Mouse (Mus musculus) heart, embryonic 14.5 days (tissue): Measurements from ENCODE around the gene Negr1. TPM values are rescaled to one million over a fixed set of nuclear protein-coding genes. Genes with fewer than 3 reads are reported as not detected.

Experiments
- ATAC-seq: fragments of 200-750 bp; cut with Nextera tagmentation; 2 replicates; pipeline ENCODE4 v1.8.0; 2017; ENCODE audit warnings: low read depth, moderate TSS enrichment; ENCODE audit not compliant: insufficient number of reproducible peaks, insufficient read depth, low FRiP score
- H3K27ac ChIP-seq, 2 experiments: fragments of 200-500 bp in 1 of 2; fragments of 300-500 bp in 1 of 2; sonication (generic) in 1 of 2; replicated peaks in 1 of 2; 2 replicates each; pipeline ENCODE4 v1.5.1; 2012 to 2014; ENCODE audit warnings: low read depth in 2 of 2, low read length in 2 of 2, control low read depth in 1 of 2, mild to moderate bottlenecking in 1 of 2, mixed read lengths in 1 of 2; ENCODE audit not compliant: control insufficient read depth in 1 of 2, insufficient read depth in 1 of 2
- H3K27me3 ChIP-seq: fragments of 300-500 bp; sonication (generic); 2 replicates; pipeline ENCODE4 v1.6.1; 2014; ENCODE audit warnings: mild to moderate bottlenecking, low read length, control low read depth; ENCODE audit not compliant: control insufficient read depth, insufficient read depth
- H3K36me3 ChIP-seq: fragments of 300-500 bp; sonication (generic); 2 replicates; pipeline ENCODE4 v1.6.1; 2014; ENCODE audit warnings: mild to moderate bottlenecking, control low read depth, low read length, mixed read lengths; ENCODE audit not compliant: control insufficient read depth, insufficient read depth
- H3K4me1 ChIP-seq, 2 experiments: fragments of 200-500 bp in 1 of 2; fragments of 300-500 bp in 1 of 2; sonication (generic) in 1 of 2; 2 replicates each; pipeline ENCODE4 v1.6.1; 2012 to 2014; ENCODE audit warnings: low read length in 2 of 2, control low read depth in 1 of 2, mixed read lengths in 1 of 2; ENCODE audit not compliant: control insufficient read depth in 2 of 2, insufficient read depth in 2 of 2
- H3K4me2 ChIP-seq: fragments of 300-500 bp; sonication (generic); 2 replicates; pipeline ENCODE4 v1.6.1; 2014; ENCODE audit warnings: mild to moderate bottlenecking, low read length
- H3K4me3 ChIP-seq, 2 experiments: fragments of 200-500 bp in 1 of 2; fragments of 300-500 bp in 1 of 2; sonication (generic) in 1 of 2; 2 replicates each; pipeline ENCODE4 v1.5.1; 2012 to 2014; ENCODE audit warnings: low read length in 2 of 2, mild to moderate bottlenecking in 2 of 2, control low read depth in 1 of 2, low read depth in 1 of 2, moderate library complexity in 1 of 2; ENCODE audit not compliant: control insufficient read depth in 1 of 2, insufficient read depth in 1 of 2
- H3K9ac ChIP-seq: fragments of 300-500 bp; sonication (generic); 2 replicates; pipeline ENCODE4 v1.6.1; 2014; ENCODE audit warnings: mild to moderate bottlenecking, low read length
- H3K9me3 ChIP-seq: fragments of 300-500 bp; sonication (generic); 2 replicates; pipeline ENCODE4 v1.6.1; 2016; ENCODE audit warnings: low read length, control low read depth; ENCODE audit not compliant: control insufficient read depth
- WGBS: fragments of 180-500 bp; shearing (Covaris S2); extraction: QIAGEN DNeasy Blood & Tissue Kit; methylation state at CpG from one replicate; pipeline ENCODE4 v1.1.7; 2014; 5-methylcytosine and 5-hydroxymethylcytosine counted together
- polyA plus RNA-seq: library from polyadenylated mRNA; unstranded; fragments of >200 nt; fragmentation: Nextera tagmentation; extraction: Ambion mirVana; gene quantifications from 2 replicates; pipeline ENCODE4 v1.2.1, GENCODE M21; 2014

Gene Negr1
- polyA plus RNA-seq, 1 experiment from 2014 or later = 2.4 TPM

- WGBS = 58% methylated on average over 4 of the region's 4 CpGs
- Histone ChIP-seq H3K27me3 (no peaks in the 10 kb centered on the region), H3K4me2 (no peak overlapping the region), H3K9ac (no peak overlapping the region), H3K4me1 (peaks cover 0 to 6% of the 10 kb centered on the region in 2 experiments; a peak in 2 of 4 replicates), H3K9me3 (no peaks in the 10 kb centered on the region), H3K4me3 (no peak overlapping the region), H3K36me3 (no peaks in the 10 kb centered on the region), H3K27ac (no peak overlapping the region)
- ATAC-seq = no peak
Measured at GRCm38 (mm10) chr3:156890986-156891385, 329.4 kb downstream of the Negr1 start.

GRCm38 (mm10) chr3:156895322-156895721 lies 333.7 kb downstream of the Negr1 start:
- H3K36me3 ChIP-seq = no peaks in the 10 kb centered on the region
- no peak overlapping the region for H3K9ac ChIP-seq
- H3K4me1 ChIP-seq = peaks cover 0 to 6% of the 10 kb centered on the region in 2 experiments; a peak in 2 of 4 replicates
- WGBS = 34% methylated on average over 4 of the region's 4 CpGs
- no peak overlapping the region for H3K4me3 ChIP-seq
- H3K27me3 ChIP-seq = no peaks in the 10 kb centered on the region
- H3K4me2 ChIP-seq = no peak overlapping the region
- H3K9me3 ChIP-seq = no peaks in the 10 kb centered on the region
- H3K27ac ChIP-seq = no peak overlapping the region
- ATAC-seq = no peak

- Histone ChIP-seq H3K4me1 (peaks cover 0 to 6% of the 10 kb centered on the region in 2 experiments; a peak in 2 of 4 replicates), H3K27me3 (no peaks in the 10 kb centered on the region), H3K9me3 (no peaks in the 10 kb centered on the region), H3K36me3 (no peaks in the 10 kb centered on the region), H3K4me3 (no peak overlapping the region), H3K4me2 (no peak overlapping the region), H3K27ac (no peak overlapping the region), H3K9ac (no peak overlapping the region)
- no peak for ATAC-seq
- 76% methylated on average over 4 of the region's 4 CpGs for WGBS
Measured at GRCm38 (mm10) chr3:156896106-156896505, 334.5 kb downstream of the Negr1 start.

GRCm38 (mm10) chr3:156896552-156896951 lies 335.0 kb downstream of the Negr1 start:
- 72% methylated on average over 1 of the region's 1 CpGs for WGBS
- Histone ChIP-seq H3K4me3 (no peak overlapping the region), H3K36me3 (no peaks in the 10 kb centered on the region), H3K27me3 (no peaks in the 10 kb centered on the region), H3K4me2 (no peak overlapping the region), H3K27ac (no peak overlapping the region), H3K9ac (no peak overlapping the region), H3K4me1 (peaks cover 0 to 6% of the 10 kb centered on the region in 2 experiments; a peak in 2 of 4 replicates), H3K9me3 (no peaks in the 10 kb centered on the region)
- no peak for ATAC-seq

- no peak for ATAC-seq
- H3K9me3 ChIP-seq = no peaks in the 10 kb centered on the region
- H3K36me3 ChIP-seq = no peaks in the 10 kb centered on the region
- H3K27ac ChIP-seq = no peak overlapping the region
- no peaks in the 10 kb centered on the region; a peak in 1 of 4 replicates for H3K4me1 ChIP-seq
- no peaks in the 10 kb centered on the region for H3K27me3 ChIP-seq
- no peak overlapping the region for H3K4me2 ChIP-seq
- no peak overlapping the region for H3K4me3 ChIP-seq
- H3K9ac ChIP-seq = no peak overlapping the region
- WGBS = 48% methylated on average over 3 of the region's 3 CpGs
Measured at GRCm38 (mm10) chr3:156901140-156901539, 339.5 kb downstream of the Negr1 start.

GRCm38 (mm10) chr3:156903925-156904576 lies 342.5 kb downstream of the Negr1 start:
- H3K36me3 ChIP-seq = no peaks in the 10 kb centered on the region
- H3K9ac ChIP-seq = no peak overlapping the region
- H3K9me3 ChIP-seq = no peaks in the 10 kb centered on the region
- H3K27ac ChIP-seq = no peak overlapping the region
- H3K4me2 ChIP-seq = no peak overlapping the region
- no peaks in the 10 kb centered on the region; a peak in 1 of 4 replicates for H3K4me1 ChIP-seq
- ATAC-seq = no peak
- 86% methylated on average over 9 of the region's 9 CpGs for WGBS
- H3K27me3 ChIP-seq = no peaks in the 10 kb centered on the region
- H3K4me3 ChIP-seq = no peak overlapping the region

GRCm38 (mm10) chr3:156912816-156913215 lies 351.2 kb downstream of the Negr1 start:
- 82% methylated on average over 3 of the region's 3 CpGs for WGBS
- H3K27me3 ChIP-seq = no peaks in the 10 kb centered on the region
- no peak overlapping the region for H3K4me2 ChIP-seq
- no peaks in the 10 kb centered on the region for H3K9me3 ChIP-seq
- no peak overlapping the region for H3K27ac ChIP-seq
- H3K4me3 ChIP-seq = no peak overlapping the region
- H3K4me1 ChIP-seq = no peaks in the 10 kb centered on the region
- no peaks in the 10 kb centered on the region for H3K36me3 ChIP-seq
- H3K9ac ChIP-seq = no peak overlapping the region
- no peak for ATAC-seq

GRCm38 (mm10) chr3:156921369-156921768 lies 359.8 kb downstream of the Negr1 start:
- Histone ChIP-seq H3K4me1 (no peaks in the 10 kb centered on the region), H3K27ac (no peak overlapping the region), H3K9me3 (no peaks in the 10 kb centered on the region), H3K4me3 (no peak overlapping the region), H3K36me3 (no peaks in the 10 kb centered on the region), H3K4me2 (no peak overlapping the region), H3K27me3 (no peaks in the 10 kb centered on the region), H3K9ac (no peak overlapping the region)
- no peak for ATAC-seq
